Mouse (Mus musculus): Measurements from ENCODE around the gene Ccdc184. TPM values are rescaled to one million over a fixed set of nuclear protein-coding genes. Genes with fewer than 3 reads are reported as not detected.

Ccdc184 gene
- not detected in 2 replicates for polyA plus RNA-seq (2016; fragmentation: Nextera tagmentation; extraction: Ambion mirVana)

DNA sequence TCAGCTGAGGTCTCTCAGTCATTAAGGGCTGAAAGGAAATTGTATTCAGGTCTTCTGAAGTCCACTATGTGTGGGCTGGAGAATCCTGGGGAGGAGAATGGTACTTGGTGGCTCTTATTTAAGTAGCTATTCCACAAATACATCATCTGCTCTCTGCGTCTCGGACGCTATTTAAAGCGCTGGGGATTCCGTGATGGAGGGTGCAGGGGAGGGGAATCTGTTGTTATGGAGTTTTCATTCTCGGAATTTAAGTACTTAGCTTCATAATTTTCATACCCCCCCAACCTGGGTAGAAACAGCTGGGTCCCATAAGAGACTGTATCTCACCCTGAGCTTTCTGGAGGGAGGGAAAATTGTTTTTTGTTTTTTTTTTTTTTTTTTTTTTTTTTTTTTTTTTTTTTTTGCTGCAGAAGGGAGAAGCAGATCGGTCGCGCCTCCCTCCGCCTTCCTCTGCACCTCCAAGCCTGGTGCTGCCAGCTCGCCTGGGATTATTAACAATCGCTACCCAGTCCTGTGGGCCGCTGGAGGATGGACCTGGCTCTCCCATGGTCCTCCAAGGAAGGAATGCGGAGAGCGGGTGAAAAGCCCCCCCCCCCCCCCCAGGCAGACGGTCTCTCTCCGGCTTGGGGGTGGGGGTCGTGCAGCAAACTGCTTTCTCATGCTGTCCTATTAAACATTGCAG is at the start of gene Ccdc184:
TSS of gene Ccdc184 (plus strand) at position 196 of the 682 bp plus-strand sequence.
- Histone ChIP-seq H3K4me3 (peak within 1 kb of the TSS; percentile 18), H3K36me3 (no peaks in the 10 kb centered on the region), H3K9me3 (replicated peaks) (no peaks in the 10 kb centered on the region), H3K4me1 (peaks cover 7% of the 10 kb centered on the region), H3K4me2 (peak within 1 kb of the TSS; percentile 46), H3K27me3 (replicated peaks) (peaks cover 89% of the 10 kb centered on the region), H3K9ac (no peak within 1 kb of the TSS), H3K27ac (no peak within 1 kb of the TSS)
- no peak for ATAC-seq
- 7% methylated on average over 16 of the region's 18 CpGs for WGBS (ENCODE audit: insufficient replicate concordance)

DNA sequence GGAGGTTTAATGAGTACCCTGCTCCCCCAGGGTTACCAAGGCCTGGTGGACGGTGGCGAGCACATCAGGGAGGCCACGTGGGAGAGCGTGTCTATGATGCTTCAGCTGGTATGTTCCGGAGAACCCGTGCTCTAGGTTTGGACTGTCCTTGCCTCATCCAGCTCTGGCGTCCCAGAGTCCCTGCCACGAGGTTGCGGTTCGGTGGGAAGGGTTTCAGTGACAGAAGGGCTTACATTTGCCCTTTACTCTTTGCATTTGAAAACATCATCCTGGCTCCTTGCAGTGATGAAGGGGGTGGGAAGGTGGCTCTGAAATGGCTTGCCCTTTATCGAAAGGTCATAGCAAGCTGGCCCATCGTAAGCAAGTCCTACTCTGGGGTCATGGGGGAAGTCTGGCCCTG is 47.6 kb upstream of the Ccdc184 start:
- no peak overlapping the region for H3K27ac ChIP-seq
- H3K4me2 ChIP-seq: no peak overlapping the region
- no peak overlapping the region for H3K9ac ChIP-seq
- no peaks in the 10 kb centered on the region for H3K27me3 ChIP-seq (replicated peaks)
- peaks cover 41% of the 10 kb centered on the region for H3K4me1 ChIP-seq
- H3K9me3 ChIP-seq (replicated peaks): no peaks in the 10 kb centered on the region
- ATAC-seq: no peak
- H3K36me3 ChIP-seq: peaks cover 83% of the 10 kb centered on the region
- no peak overlapping the region for H3K4me3 ChIP-seq
- 90% methylated on average over 12 of the region's 12 CpGs for WGBS (ENCODE audit: insufficient replicate concordance)

DNA sequence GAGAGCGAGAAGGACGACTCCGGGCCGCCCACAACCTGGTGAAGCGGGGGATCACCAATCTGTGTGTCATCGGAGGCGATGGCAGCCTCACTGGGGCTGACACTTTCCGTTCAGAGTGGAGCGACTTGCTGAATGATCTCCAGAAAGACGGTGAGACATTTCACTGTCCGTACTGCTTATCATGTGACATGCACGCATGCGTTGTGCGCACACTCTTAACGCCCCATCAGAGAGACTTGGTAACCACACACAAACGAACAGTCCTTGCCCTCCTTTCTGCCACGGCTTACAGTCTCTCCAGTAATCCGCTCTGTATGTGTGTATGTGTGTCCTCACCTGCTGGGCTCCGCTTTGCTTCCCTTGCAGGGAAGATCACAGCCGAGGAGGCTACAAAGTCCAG is 46.1 kb upstream of the Ccdc184 start:
- WGBS (ENCODE audit: insufficient replicate concordance): 89% methylated on average over 20 of the region's 20 CpGs
- H3K27ac ChIP-seq: no peak overlapping the region
- ATAC-seq: no peak
- no peak overlapping the region for H3K4me2 ChIP-seq
- H3K4me1 ChIP-seq: peaks cover 26% of the 10 kb centered on the region
- no peaks in the 10 kb centered on the region for H3K9me3 ChIP-seq (replicated peaks)
- H3K27me3 ChIP-seq (replicated peaks): no peaks in the 10 kb centered on the region
- no peak overlapping the region for H3K4me3 ChIP-seq
- H3K36me3 ChIP-seq: peaks cover 86% of the 10 kb centered on the region
- H3K9ac ChIP-seq: no peak overlapping the region

DNA sequence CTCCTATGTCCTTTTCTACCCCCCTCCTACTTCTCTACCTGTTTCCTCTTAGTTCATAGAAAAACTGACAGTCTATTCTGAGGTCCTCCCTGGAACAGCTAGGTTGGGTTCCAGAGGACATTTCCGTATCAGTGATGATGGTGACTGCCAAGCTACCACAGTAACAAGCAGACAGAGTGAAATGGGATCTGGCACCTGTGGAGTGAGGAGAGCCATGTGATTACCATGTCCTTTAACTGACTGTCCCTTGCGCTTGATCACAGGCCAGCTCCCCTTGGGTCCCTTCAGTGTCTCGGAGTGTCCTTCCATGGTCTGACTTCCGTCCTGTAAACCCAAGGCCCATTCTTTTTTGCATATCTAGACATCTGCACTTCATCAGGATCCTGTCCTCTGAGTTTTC is 36.0 kb upstream of the Ccdc184 start:
- H3K4me1 ChIP-seq: no peaks in the 10 kb centered on the region
- H3K9me3 ChIP-seq (replicated peaks): no peaks in the 10 kb centered on the region
- H3K36me3 ChIP-seq: peaks cover 100% of the 10 kb centered on the region
- WGBS (ENCODE audit: insufficient replicate concordance): 85% methylated on average over 4 of the region's 4 CpGs
- no peak overlapping the region for H3K9ac ChIP-seq
- H3K4me2 ChIP-seq: no peak overlapping the region
- no peak for ATAC-seq
- H3K4me3 ChIP-seq: no peak overlapping the region
- H3K27me3 ChIP-seq (replicated peaks): no peaks in the 10 kb centered on the region
- no peak overlapping the region for H3K27ac ChIP-seq

DNA sequence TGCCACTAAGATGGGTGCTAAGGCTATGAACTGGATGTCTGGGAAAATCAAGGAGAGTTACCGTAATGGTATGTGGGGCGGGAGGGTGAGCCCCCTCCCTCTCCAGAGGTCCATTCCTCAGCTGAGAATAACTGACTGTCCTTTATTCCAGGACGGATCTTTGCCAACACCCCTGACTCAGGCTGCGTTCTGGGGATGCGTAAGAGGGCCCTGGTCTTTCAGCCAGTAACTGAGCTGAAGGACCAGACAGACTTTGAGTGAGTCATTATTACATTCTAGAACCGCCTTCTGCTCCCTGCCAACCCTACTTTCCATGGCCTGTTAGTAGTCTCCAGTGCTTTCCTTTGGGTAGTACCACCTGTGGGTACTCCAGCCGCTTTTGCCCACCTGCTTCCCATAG is 35.5 kb upstream of the Ccdc184 start:
- Histone ChIP-seq H3K27ac (no peak overlapping the region), H3K4me3 (no peak overlapping the region), H3K27me3 (replicated peaks) (no peaks in the 10 kb centered on the region), H3K9me3 (replicated peaks) (no peaks in the 10 kb centered on the region), H3K4me1 (no peaks in the 10 kb centered on the region), H3K4me2 (no peak overlapping the region), H3K9ac (no peak overlapping the region), H3K36me3 (peaks cover 100% of the 10 kb centered on the region)
- 85% methylated on average over 7 of the region's 7 CpGs for WGBS (ENCODE audit: insufficient replicate concordance)
- no peak for ATAC-seq

DNA sequence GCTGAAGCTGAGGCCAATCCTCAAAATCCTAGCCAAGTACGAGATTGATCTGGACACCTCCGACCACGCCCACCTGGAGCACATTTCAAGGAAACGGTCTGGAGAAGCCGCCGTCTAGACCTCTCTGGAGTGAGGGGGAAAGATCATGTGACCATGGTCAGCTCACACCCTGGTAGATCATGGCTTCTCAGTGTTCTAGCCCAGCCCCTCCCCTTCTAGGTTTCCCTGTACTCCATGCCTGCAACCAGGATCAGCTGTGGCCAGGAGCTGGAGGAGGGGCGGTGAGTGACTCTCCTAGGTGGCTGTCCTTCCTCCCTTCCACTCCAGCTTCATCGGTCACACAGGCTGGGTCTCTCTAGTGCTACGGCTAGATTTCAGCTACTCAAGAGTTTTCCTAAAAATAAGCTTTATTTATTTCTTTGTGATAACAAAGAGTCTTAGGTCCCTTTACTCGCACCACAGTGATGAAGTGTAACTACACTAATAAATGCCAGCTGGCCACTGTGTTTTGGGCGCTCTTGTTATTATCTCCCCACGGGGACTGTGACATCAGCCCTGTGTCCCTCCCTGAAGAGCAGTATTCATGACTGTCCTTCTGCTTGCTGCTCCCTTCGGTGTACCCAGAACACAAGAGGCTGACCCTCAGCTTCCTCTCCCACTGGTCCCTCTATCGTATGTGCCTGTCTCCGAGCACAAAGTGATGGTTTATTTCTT is 34.9 kb upstream of the Ccdc184 start:
- Histone ChIP-seq H3K9me3 (replicated peaks) (no peaks in the 10 kb centered on the region), H3K9ac (no peak overlapping the region), H3K36me3 (peaks cover 100% of the 10 kb centered on the region), H3K27ac (no peak overlapping the region), H3K27me3 (replicated peaks) (no peaks in the 10 kb centered on the region), H3K4me1 (no peaks in the 10 kb centered on the region), H3K4me2 (no peak overlapping the region), H3K4me3 (no peak overlapping the region)
- ATAC-seq: no peak
- 84% methylated on average over 15 of the region's 15 CpGs for WGBS (ENCODE audit: insufficient replicate concordance)

DNA sequence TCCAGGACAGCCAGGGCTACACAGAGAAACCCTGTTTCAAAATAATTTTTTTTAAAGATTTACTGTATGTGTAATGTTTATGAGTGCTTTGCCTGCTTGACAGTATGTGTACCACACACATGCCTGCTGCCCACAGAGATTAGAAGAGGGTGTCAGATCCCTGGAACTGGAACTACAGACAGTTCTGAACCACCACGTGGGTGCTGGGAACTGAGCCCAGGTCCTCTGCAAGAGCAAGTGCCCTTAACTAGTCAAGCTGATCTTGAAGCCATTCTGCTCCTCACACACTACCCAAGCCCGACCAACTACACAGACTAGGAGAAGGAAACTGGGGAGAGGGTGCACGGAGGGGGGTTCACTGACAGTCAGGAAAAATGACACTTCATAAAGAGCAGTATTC is 33.5 kb upstream of the Ccdc184 start:
- no peak for ATAC-seq
- Histone ChIP-seq H3K4me2 (no peak overlapping the region), H3K4me1 (no peaks in the 10 kb centered on the region), H3K27ac (no peak overlapping the region), H3K4me3 (no peak overlapping the region), H3K9me3 (replicated peaks) (no peaks in the 10 kb centered on the region), H3K27me3 (replicated peaks) (no peaks in the 10 kb centered on the region), H3K9ac (no peak overlapping the region), H3K36me3 (peaks cover 97% of the 10 kb centered on the region)
- WGBS (ENCODE audit: insufficient replicate concordance): 85% methylated on average over 3 of the region's 3 CpGs

DNA sequence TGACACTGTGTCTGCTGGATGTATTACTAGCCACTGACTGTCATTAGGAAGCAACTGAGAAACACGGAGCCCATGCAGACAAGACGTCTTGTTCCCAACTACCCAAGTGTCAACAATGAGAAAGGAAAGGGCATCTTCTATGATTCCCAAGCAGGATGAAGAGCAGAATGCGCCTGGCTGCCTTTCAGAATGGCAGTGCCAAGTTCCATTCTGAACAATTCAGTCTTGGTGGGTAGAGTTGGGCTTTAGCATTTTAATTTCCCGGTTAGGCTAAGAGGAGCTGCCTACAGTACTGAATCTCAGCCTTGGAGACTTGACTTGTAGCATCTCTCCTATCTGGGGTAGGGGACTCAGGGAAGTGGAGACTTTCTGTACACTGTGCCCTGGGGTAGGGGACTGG is 32.9 kb upstream of the Ccdc184 start:
- Histone ChIP-seq H3K9me3 (replicated peaks) (no peaks in the 10 kb centered on the region), H3K4me2 (no peak overlapping the region), H3K4me3 (no peak overlapping the region), H3K27me3 (replicated peaks) (no peaks in the 10 kb centered on the region), H3K36me3 (peaks cover 97% of the 10 kb centered on the region), H3K4me1 (no peaks in the 10 kb centered on the region), H3K27ac (no peak overlapping the region), H3K9ac (no peak overlapping the region)
- 94% methylated on average over 4 of the region's 4 CpGs for WGBS (ENCODE audit: insufficient replicate concordance)
- ATAC-seq: no peak

DNA sequence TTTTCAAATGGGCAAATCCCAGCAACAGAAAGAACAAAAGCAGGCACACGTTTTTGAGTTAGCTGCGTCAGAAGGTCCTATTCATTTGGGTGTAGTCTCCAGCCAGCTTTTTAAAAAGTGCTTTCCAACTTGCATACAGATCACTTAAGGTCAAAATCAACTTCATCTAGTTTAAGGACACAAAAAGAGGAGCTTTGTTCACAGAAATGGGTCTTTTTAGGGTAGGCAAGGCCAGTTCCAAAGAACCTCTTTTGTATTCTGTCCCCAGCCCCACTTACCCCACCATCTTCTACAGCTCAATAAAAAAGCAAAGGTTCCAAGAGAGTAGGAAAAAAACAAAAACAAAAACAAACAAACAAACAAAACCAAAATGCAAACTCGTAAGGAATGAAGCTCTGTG is 32.3 kb upstream of the Ccdc184 start:
- Histone ChIP-seq H3K9me3 (replicated peaks) (no peaks in the 10 kb centered on the region), H3K27me3 (replicated peaks) (no peaks in the 10 kb centered on the region), H3K9ac (no peak overlapping the region), H3K27ac (no peak overlapping the region), H3K36me3 (peaks cover 97% of the 10 kb centered on the region), H3K4me3 (no peak overlapping the region), H3K4me2 (no peak overlapping the region), H3K4me1 (no peaks in the 10 kb centered on the region)
- WGBS (ENCODE audit: insufficient replicate concordance): 84% methylated on average over 3 of the region's 3 CpGs
- ATAC-seq: no peak

DNA sequence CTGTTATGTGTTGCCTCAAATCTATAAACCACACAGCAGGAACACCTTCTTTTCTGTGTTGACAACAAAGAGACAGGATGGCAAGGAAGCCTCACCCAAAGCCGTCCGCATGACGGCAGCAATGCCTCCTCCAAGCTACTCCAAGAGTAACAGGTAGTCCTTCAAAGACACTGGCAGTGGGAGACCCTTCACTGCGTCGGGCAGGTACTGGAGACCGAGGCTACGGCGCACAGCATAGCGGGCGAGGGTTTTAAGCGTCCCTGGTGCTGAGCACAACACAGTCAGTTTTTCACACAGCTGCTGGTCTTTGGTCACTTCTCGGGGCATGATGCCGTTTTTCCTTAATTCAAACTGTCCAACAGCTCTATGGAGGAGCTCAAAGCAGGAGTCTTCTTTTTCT is 31.3 kb upstream of the Ccdc184 start:
- no peaks in the 10 kb centered on the region for H3K4me1 ChIP-seq
- H3K4me3 ChIP-seq: no peak overlapping the region
- ATAC-seq: no peak
- H3K36me3 ChIP-seq: peaks cover 96% of the 10 kb centered on the region
- H3K4me2 ChIP-seq: no peak overlapping the region
- H3K9me3 ChIP-seq (replicated peaks): no peaks in the 10 kb centered on the region
- H3K27ac ChIP-seq: no peak overlapping the region
- 92% methylated on average over 13 of the region's 13 CpGs for WGBS (ENCODE audit: insufficient replicate concordance)
- no peak overlapping the region for H3K9ac ChIP-seq
- H3K27me3 ChIP-seq (replicated peaks): no peaks in the 10 kb centered on the region

DNA sequence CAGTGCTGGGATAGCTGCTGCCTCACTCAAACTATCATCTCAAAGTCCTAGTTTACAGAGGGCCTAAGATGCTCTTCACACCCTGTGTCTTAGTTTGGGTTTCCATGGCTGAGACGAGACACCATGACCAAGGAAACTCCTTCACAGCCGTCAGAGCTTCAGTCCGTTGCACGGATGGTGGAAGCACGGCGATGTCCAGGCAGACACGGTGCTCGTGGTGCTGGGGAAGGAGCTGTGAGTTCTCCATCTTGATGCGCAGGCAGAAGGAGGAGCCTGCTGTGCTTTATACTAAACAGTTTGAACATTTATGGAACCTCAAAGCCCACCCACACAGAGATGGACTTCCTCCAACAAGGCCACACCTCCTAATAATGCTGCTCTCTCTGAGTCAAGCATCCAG is 30.1 kb upstream of the Ccdc184 start:
- WGBS (ENCODE audit: insufficient replicate concordance): 88% methylated on average over 9 of the region's 9 CpGs
- no peak for ATAC-seq
- no peaks in the 10 kb centered on the region for H3K9me3 ChIP-seq (replicated peaks)
- no peak overlapping the region for H3K4me2 ChIP-seq
- H3K36me3 ChIP-seq: peaks cover 95% of the 10 kb centered on the region
- H3K4me3 ChIP-seq: no peak overlapping the region
- H3K27me3 ChIP-seq (replicated peaks): no peaks in the 10 kb centered on the region
- H3K9ac ChIP-seq: no peak overlapping the region
- H3K27ac ChIP-seq: no peak overlapping the region
- H3K4me1 ChIP-seq: no peaks in the 10 kb centered on the region

DNA sequence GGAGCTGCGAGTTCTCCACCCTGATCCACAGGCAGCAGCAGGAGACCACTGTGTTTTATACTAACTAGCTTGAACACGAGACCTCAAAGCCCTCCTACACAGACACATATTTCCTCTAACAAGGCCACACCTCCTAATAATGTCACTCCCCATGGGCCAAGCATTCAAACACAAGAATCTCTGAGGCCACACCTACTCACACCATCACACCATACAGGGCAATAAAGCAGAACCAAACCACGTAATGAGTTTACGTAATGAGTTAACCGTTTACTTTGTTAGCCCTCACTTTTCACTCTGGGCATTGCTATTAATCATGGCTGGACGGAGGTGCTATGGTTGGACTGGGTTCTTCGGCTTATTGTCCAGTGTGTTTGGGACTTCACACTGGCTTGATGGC is 27.2 kb upstream of the Ccdc184 start:
- no peak overlapping the region for H3K4me2 ChIP-seq
- no peak for ATAC-seq
- H3K9me3 ChIP-seq (replicated peaks): no peaks in the 10 kb centered on the region
- H3K4me1 ChIP-seq: peaks cover 7% of the 10 kb centered on the region
- 81% methylated on average over 7 of the region's 7 CpGs for WGBS (ENCODE audit: insufficient replicate concordance)
- H3K4me3 ChIP-seq: no peak overlapping the region
- no peak overlapping the region for H3K27ac ChIP-seq
- H3K27me3 ChIP-seq (replicated peaks): no peaks in the 10 kb centered on the region
- H3K36me3 ChIP-seq: peaks cover 75% of the 10 kb centered on the region
- H3K9ac ChIP-seq: no peak overlapping the region

All from liver, embryonic 12.5 days (tissue).